Mouse (Mus musculus): ENCODE data around the gene Vmn1r172. TPM values are rescaled to one million over a fixed set of nuclear protein-coding genes. Genes with fewer than 3 reads are reported as not detected.
"Not testable (repeated sequence)": the region's sequence is repeated elsewhere in the genome, so short reads cannot be mapped to it uniquely, and the experiment has no call there.

Gene Vmn1r172
- not detected in 2 replicates for polyA plus RNA-seq (2015; fragmentation: Nextera tagmentation; extraction: Ambion mirVana)

GRCm38 (mm10) chr7:23658016-23658415 is at the start of gene Vmn1r172:
Vmn1r172 (plus strand) TSS chr7:23658316.
- Histone ChIP-seq H3K4me2 (no peak within 1 kb of the TSS), H3K9me3 (0 out of 2 replicates have a peak, but pooled peaks cover 3% of the 10 kb centered on the region), H3K36me3 (replicated peaks) (no peaks in the 10 kb centered on the region), H3K27ac (no peak within 1 kb of the TSS), H3K27me3 (replicated peaks) (no peaks in the 10 kb centered on the region), H3K4me1 (no peaks in the 10 kb centered on the region), H3K9ac (no peak within 1 kb of the TSS), H3K4me3 (no peak within 1 kb of the TSS)
- ATAC-seq (replicated peaks) = no peak
- WGBS = 63% methylated on average over 2 of the region's 2 CpGs

GRCm38 (mm10) chr7:23630422-23630821 is 27.7 kb upstream of the Vmn1r172 start, which contains the start of gene Vmn1r171:
Vmn1r171 (plus strand) TSS chr7:23630722.
- Histone ChIP-seq H3K27ac (no peak within 1 kb of the TSS), H3K4me3 (no peak within 1 kb of the TSS), H3K4me2 (no peak within 1 kb of the TSS), H3K4me1 (no peaks in the 10 kb centered on the region), H3K9ac (no peak within 1 kb of the TSS), H3K27me3 (replicated peaks) (no peaks in the 10 kb centered on the region), H3K36me3 (replicated peaks) (no peaks in the 10 kb centered on the region), H3K9me3 (peaks cover 8% of the 10 kb centered on the region; the same call in 1 of the 2 replicates)
- no peak for ATAC-seq (replicated peaks)

- not testable (repeated sequence) for H3K27ac ChIP-seq; H3K9ac ChIP-seq; H3K9me3 ChIP-seq; H3K4me1 ChIP-seq; H3K4me2 ChIP-seq; H3K27me3 ChIP-seq (replicated peaks); H3K36me3 ChIP-seq (replicated peaks); ATAC-seq (replicated peaks); H3K4me3 ChIP-seq
- WGBS = 49% methylated on average over 1 of the region's 1 CpGs
Observed at GRCm38 (mm10) chr7:23700403-23700802, 42.3 kb downstream of the Vmn1r172 start, which contains the start of gene Vmn1r173. Vmn1r173 (plus strand) TSS chr7:23700703.

Other genes starting within 250 kb of the Vmn1r172 start
- not detected in 2 replicates for gene Vmn1r167, start 151.1 kb upstream of the Vmn1r172 start, polyA plus RNA-seq (2015; fragmentation: Nextera tagmentation; extraction: Ambion mirVana)
- not detected in 2 replicates for gene Vmn1r168, start 118.6 kb upstream of the Vmn1r172 start, polyA plus RNA-seq (2015; fragmentation: Nextera tagmentation; extraction: Ambion mirVana)
- gene Vmn1r169, start 82.8 kb upstream of the Vmn1r172 start, polyA plus RNA-seq (2015; fragmentation: Nextera tagmentation; extraction: Ambion mirVana) = not detected in 2 replicates
- not detected in 2 replicates for gene Vmn1r170, start 52.1 kb upstream of the Vmn1r172 start, polyA plus RNA-seq (2015; fragmentation: Nextera tagmentation; extraction: Ambion mirVana)
- not detected in 2 replicates for gene Vmn1r171, start 27.6 kb upstream of the Vmn1r172 start, polyA plus RNA-seq (2015; fragmentation: Nextera tagmentation; extraction: Ambion mirVana)
- gene Vmn1r173, start 42.4 kb downstream of the Vmn1r172 start, polyA plus RNA-seq (2015; fragmentation: Nextera tagmentation; extraction: Ambion mirVana) = not detected in 2 replicates
- not detected in 2 replicates for gene Vmn1r174, start 94.0 kb downstream of the Vmn1r172 start, polyA plus RNA-seq (2015; fragmentation: Nextera tagmentation; extraction: Ambion mirVana)
- not detected in 2 replicates for gene Vmn1r175, start 152.3 kb downstream of the Vmn1r172 start, polyA plus RNA-seq (2015; fragmentation: Nextera tagmentation; extraction: Ambion mirVana)
- not detected in 2 replicates for gene Vmn1r176, start 179.1 kb downstream of the Vmn1r172 start, polyA plus RNA-seq (2015; fragmentation: Nextera tagmentation; extraction: Ambion mirVana)
- gene Vmn1r177, start 208.1 kb downstream of the Vmn1r172 start, polyA plus RNA-seq (2015; fragmentation: Nextera tagmentation; extraction: Ambion mirVana) = not detected in 2 replicates
- not detected in 2 replicates for gene Vmn1r178, start 233.7 kb downstream of the Vmn1r172 start, polyA plus RNA-seq (2015; fragmentation: Nextera tagmentation; extraction: Ambion mirVana)